Mouse (Mus musculus) limb, embryonic 14.5 days (tissue): ENCODE measurements at regions not wholly inside any gene's neighbourhood (a gene's known extent, or its start where the extent isn't known, plus 50 kb on each side); places are given as distances from the start of the nearest gene placed in this dataset.
"Not testable (repeated sequence)": the region's sequence is repeated elsewhere in the genome, so short reads cannot be mapped to it uniquely, and the experiment has no call there.

ENCODE experiments used
- ATAC-seq: fragments of 200-750 bp; cut with Nextera tagmentation; 2 replicates; pipeline ENCODE4 v1.8.0; 2017; ENCODE audit warnings: low read depth, moderate number of reproducible peaks, moderate TSS enrichment; ENCODE audit not compliant: low FRiP score
- DNase-seq: peaks from one replicate; pipeline ENCODE4 v3.0.0-alpha.2; 2015; ENCODE audit warnings: low spot score
- H3K27ac ChIP-seq: fragments of 300-500 bp; sonication (generic); replicated peaks from 2 replicates; pipeline ENCODE4 v1.5.1; 2014; ENCODE audit warnings: low read depth, mild to moderate bottlenecking, low read length, moderate library complexity, mixed read lengths
- H3K27me3 ChIP-seq: fragments of 300-500 bp; sonication (generic); 2 replicates; pipeline ENCODE4 v1.6.1; 2014; ENCODE audit warnings: low read length, mixed read lengths; ENCODE audit not compliant: control insufficient read depth, insufficient read depth
- H3K36me3 ChIP-seq: fragments of 300-500 bp; sonication (generic); 2 replicates; pipeline ENCODE4 v1.6.1; 2014; ENCODE audit warnings: mild to moderate bottlenecking, low read length, moderate library complexity, mixed read lengths; ENCODE audit not compliant: control insufficient read depth, insufficient read depth
- H3K4me1 ChIP-seq: fragments of 300-500 bp; sonication (generic); 2 replicates; pipeline ENCODE4 v1.6.1; 2014; ENCODE audit warnings: antibody characterized with exemption, low read length, mixed read lengths; ENCODE audit not compliant: control insufficient read depth, insufficient read depth
- H3K4me2 ChIP-seq: fragments of 300-500 bp; sonication (generic); replicated peaks from 2 replicates; pipeline ENCODE4 v1.6.1; 2014; ENCODE audit warnings: low read depth, mild to moderate bottlenecking, low read length, moderate library complexity; ENCODE audit not compliant: severe bottlenecking
- H3K4me3 ChIP-seq: fragments of 300-500 bp; sonication (generic); replicated peaks from 2 replicates; pipeline ENCODE4 v1.5.1; 2014; ENCODE audit warnings: low read length
- H3K9ac ChIP-seq: fragments of 300-500 bp; sonication (generic); 2 replicates; pipeline ENCODE4 v1.6.1; 2014; ENCODE audit warnings: mild to moderate bottlenecking, low read depth, low read length, moderate library complexity; ENCODE audit not compliant: severe bottlenecking
- H3K9me3 ChIP-seq: fragments of 300-500 bp; sonication (generic); 2 replicates; pipeline ENCODE4 v1.6.1; 2016; ENCODE audit warnings: low read length; ENCODE audit not compliant: control insufficient read depth
- POLR2A ChIP-seq: fragments of 200-500 bp; IDR thresholded peaks from 2 replicates; pipeline ENCODE4 v1.8.0; 2012; ENCODE audit warnings: inconsistent platforms, mild to moderate bottlenecking, moderate library complexity, borderline replicate concordance; ENCODE audit not compliant: insufficient read depth, insufficient read length; ENCODE audit errors: extremely low read depth
- WGBS: fragments of 180-500 bp; shearing (Covaris S2); extraction: QIAGEN DNeasy Blood & Tissue Kit; methylation state at CpG from one replicate; pipeline ENCODE4 v1.1.7; 2014; 5-methylcytosine and 5-hydroxymethylcytosine counted together

DNA sequence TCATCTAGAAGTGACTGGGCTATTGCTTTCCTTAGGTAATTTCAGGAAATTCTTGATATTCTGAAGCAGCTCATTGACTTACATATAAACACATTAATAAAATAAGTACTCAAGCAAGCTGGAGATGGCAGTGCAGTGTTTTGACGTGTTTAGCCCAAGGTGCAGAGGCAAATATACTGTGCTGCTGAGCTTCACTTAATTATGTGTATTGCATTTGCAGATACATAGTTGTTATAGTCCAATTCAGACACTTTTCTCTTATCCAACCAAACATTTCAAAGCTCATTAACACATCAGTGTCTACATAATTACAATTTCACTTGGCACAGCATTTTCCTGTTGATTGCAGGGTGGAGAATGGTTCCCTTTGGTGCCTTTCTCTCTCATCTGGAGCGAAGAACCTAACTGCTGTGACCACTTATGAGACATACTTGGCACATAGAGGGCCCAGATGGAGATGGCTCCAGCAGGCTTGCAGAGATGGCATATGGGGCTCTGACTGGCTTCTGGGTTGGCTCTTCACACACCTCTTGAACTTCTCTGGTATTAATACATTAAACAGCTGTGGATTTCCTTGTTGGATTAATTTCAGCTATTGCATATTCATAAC is 803.9 kb upstream of the Gm10800 start:
- H3K27me3 ChIP-seq = no peaks in the 10 kb centered on the region
- H3K4me3 ChIP-seq = no peak overlapping the region
- no peak overlapping the region for H3K27ac ChIP-seq
- no peaks in the 10 kb centered on the region for H3K36me3 ChIP-seq
- no peak for TF ChIP-seq POLR2A
- H3K4me1 ChIP-seq = no peaks in the 10 kb centered on the region
- ATAC-seq (no peak), DNase-seq (no peak)
- no peaks in the 10 kb centered on the region for H3K9me3 ChIP-seq
- no peak overlapping the region for H3K9ac ChIP-seq
- 70% methylated on average over 2 of the region's 2 CpGs for WGBS
- H3K4me2 ChIP-seq = no peak overlapping the region

DNA sequence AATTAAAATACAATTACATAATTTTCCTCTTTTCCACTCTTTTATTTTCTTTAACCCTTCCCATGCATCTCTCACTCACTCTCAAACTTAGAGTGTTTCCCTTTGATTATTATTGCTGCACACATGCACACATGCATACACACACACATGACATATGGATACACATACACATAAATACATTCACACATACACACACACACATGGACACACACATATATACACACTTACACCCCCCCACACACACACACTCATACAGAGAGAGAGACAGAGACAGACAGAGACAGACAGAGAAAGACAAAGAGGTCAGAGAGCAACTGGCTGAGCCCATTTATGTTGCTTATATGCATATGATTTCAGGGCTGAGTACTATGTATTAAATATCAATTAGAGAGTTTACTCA is 764.2 kb upstream of the Gm10800 start:
- Histone ChIP-seq H3K27ac (no peak overlapping the region), H3K9me3 (no peaks in the 10 kb centered on the region), H3K36me3 (no peaks in the 10 kb centered on the region), H3K9ac (no peak overlapping the region), H3K4me2 (no peak overlapping the region), H3K4me3 (no peak overlapping the region), H3K27me3 (no peaks in the 10 kb centered on the region), H3K4me1 (no peaks in the 10 kb centered on the region)
- ATAC-seq (no peak), DNase-seq (no peak)
- no peak for TF ChIP-seq POLR2A

DNA sequence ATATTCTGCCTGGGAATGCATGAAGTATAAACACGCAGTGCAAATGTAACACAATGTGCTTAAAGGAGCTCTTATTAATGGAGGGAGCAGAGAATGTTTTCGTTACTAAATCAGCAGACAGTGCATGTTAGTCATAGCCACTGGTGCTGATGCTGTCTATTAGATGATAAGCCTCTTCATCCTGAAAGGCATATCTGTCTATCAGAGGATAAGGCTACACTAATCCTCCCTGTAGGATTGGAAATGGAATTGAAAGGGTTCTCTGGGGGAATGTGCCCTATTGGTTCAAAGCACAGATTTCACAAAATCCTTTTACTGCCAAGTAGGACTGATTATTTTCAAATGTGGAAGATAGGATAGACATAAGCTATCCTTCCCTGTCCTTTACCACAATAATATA is 763.4 kb upstream of the Gm10800 start:
- Histone ChIP-seq H3K9ac (no peak overlapping the region), H3K4me1 (no peaks in the 10 kb centered on the region), H3K4me2 (no peak overlapping the region), H3K27me3 (no peaks in the 10 kb centered on the region), H3K4me3 (no peak overlapping the region), H3K36me3 (no peaks in the 10 kb centered on the region), H3K27ac (no peak overlapping the region), H3K9me3 (no peaks in the 10 kb centered on the region)
- no peak for DNase-seq
- no peak for TF ChIP-seq POLR2A
- no peak for ATAC-seq
- WGBS = 84% methylated on average over 2 of the region's 2 CpGs

DNA sequence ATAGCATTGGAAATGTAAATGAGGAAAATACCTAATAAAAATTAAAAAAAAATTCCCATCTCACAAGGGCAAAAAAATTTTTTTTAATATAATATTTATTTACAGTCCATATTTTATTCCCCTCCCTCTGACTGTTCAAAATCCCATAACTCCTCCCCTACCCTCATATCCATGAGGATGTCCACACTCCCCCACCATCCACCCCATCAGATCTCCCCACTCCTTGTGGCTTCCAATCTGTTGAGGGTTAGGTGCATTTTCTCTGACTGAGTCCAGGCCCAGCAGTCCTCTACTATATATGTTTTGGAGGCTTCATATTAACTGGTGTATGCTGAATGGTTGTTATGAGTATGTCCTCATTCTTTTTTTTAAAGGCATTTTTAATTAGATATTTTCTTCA is 754.5 kb upstream of the Gm10800 start:
- TF ChIP-seq POLR2A = no peak

DNA sequence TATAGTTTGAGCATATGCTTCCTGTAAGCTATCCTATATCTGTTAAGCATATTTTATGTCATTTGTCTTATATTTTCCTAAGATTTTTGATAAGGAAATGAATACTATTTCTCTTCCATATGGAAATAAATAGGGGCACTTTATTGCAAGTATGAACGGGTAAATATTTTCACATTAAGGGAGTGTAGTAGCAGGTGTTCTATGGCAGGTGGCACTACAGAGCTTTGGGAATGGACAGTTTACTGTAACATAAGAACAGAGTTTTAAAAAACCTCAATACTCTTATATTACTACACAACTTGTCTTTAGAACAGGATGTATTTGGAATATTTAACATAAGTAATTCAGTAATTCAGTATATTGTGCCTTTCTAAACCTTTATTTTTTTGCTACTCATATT is 742.4 kb upstream of the Gm10800 start:
- no peak for TF ChIP-seq POLR2A
- Histone ChIP-seq H3K27me3 (no peaks in the 10 kb centered on the region), H3K36me3 (no peaks in the 10 kb centered on the region), H3K9ac (no peak overlapping the region), H3K4me3 (no peak overlapping the region), H3K27ac (no peak overlapping the region), H3K4me1 (no peaks in the 10 kb centered on the region), H3K9me3 (no peaks in the 10 kb centered on the region), H3K4me2 (no peak overlapping the region)
- DNase-seq (no peak), ATAC-seq (no peak)
- WGBS = 53% methylated on average over 1 of the region's 1 CpGs

More for the DNA sequence above, 754.5 kb upstream of the Gm10800 start:
- no peak overlapping the region for H3K27ac ChIP-seq
- no peak overlapping the region for H3K4me3 ChIP-seq
- H3K4me1 ChIP-seq = no peaks in the 10 kb centered on the region
- DNase-seq = no peak
- no peaks in the 10 kb centered on the region for H3K27me3 ChIP-seq
- H3K4me2 ChIP-seq = no peak overlapping the region
- ATAC-seq = no peak
- no peaks in the 10 kb centered on the region for H3K9me3 ChIP-seq
- no peaks in the 10 kb centered on the region for H3K36me3 ChIP-seq
- H3K9ac ChIP-seq = no peak overlapping the region

DNA sequence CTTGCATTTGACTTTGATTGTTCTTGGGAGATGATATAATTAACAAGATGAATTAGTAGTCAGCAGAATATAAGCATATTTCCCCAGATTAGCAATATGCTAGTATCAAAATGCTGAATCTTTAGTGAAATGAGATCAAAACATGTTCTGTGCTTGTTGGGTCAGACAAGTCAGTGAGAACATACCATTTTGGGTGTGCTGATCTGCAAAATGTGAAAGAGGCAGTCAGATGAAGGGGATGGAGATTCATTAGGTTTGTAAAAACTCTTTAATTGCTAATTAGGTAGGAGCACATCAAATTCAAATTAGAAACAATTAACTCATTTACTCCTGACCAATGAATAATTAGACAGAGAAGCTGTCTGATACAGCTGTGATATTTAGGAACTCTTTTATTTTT is 712.6 kb upstream of the Gm10800 start:
- Histone ChIP-seq H3K27ac (no peak overlapping the region), H3K4me2 (no peak overlapping the region), H3K4me3 (no peak overlapping the region), H3K27me3 (no peaks in the 10 kb centered on the region), H3K9ac (no peak overlapping the region), H3K4me1 (no peaks in the 10 kb centered on the region), H3K9me3 (no peaks in the 10 kb centered on the region), H3K36me3 (no peaks in the 10 kb centered on the region)
- no peak for TF ChIP-seq POLR2A
- ATAC-seq = no peak
- DNase-seq = no peak

DNA sequence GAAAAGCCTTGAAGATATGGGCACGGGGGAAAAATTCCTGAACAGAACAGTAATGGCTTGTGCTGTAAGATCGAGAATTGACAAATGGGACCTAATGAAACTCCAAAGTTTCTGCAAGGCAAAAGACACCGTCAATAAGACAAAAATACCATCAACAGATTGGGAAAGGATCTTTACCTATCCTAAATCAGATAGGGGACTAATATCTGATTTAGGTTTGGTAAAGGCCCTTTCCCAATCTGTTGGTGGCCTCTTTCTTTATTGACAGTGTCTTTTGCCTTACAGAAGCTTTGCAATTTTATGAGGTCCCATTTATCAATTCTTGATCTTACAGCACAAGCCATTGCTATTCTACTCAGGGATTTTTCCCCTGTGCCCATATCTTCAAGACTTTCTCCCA is 696.5 kb upstream of the Gm10800 start:
- not testable (repeated sequence) for H3K36me3 ChIP-seq, H3K4me1 ChIP-seq, H3K27me3 ChIP-seq, H3K4me3 ChIP-seq, ATAC-seq, H3K9ac ChIP-seq, H3K4me2 ChIP-seq, H3K9me3 ChIP-seq, H3K27ac ChIP-seq
- 69% methylated on average over 3 of the region's 3 CpGs for WGBS
- DNase-seq = peak; percentile 5
